Mouse (Mus musculus) cerebellum, adult (tissue): ENCODE measurements around the gene Amn.
A peak's percentile ranks its signal among the peaks of the same experiment; 100 is the strongest.

Experiments used
- ATAC-seq: cut with Nextera tagmentation; 2 replicates; pipeline ENCODE4 v1.9.2; 2017; ENCODE audit warnings: mild to moderate bottlenecking, moderate library complexity, mixed read lengths; ENCODE audit not compliant: insufficient number of reproducible peaks, low FRiP score, low TSS enrichment

Amn gene

DNA sequence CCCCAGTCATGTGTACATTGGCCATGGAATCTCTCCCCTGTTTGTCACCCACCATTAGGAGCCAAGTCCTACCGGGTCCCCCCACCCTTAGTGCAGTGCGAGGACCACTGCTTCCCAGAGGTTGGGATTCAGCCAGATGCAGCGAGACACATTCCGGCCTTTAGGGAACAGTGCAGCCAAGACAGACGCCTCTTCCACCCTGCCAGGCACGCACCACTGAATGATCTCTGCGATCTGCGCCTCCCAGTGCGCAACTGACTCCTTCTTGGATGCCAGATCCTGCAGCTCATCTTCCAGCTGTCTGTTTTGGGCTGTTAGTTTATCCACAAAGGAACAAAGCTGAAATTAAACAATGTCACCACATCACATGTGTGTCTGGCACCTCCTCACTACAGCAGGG is 46.8 kb downstream of the Amn start:
- ATAC-seq = no peak

DNA sequence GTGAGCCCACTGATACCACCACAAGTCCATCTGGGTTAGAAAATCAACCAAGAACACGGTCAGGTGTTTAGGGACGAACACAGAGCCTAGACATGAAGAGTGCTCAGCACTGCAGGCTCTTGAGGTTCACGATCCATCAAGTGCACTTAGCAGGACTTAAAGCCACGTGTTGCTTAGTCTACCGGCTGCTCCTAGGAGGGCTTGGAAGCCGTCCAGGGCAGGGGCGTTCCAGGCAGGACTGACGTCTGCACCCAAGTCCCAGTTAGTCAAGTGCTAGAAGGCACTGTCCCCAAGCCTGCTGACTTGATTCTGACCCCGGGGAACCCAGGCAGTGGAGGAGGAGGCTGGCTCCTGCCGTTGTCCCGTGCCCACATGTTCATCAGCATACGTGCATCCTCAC is 49.7 kb downstream of the Amn start:
- ATAC-seq = no peak

DNA sequence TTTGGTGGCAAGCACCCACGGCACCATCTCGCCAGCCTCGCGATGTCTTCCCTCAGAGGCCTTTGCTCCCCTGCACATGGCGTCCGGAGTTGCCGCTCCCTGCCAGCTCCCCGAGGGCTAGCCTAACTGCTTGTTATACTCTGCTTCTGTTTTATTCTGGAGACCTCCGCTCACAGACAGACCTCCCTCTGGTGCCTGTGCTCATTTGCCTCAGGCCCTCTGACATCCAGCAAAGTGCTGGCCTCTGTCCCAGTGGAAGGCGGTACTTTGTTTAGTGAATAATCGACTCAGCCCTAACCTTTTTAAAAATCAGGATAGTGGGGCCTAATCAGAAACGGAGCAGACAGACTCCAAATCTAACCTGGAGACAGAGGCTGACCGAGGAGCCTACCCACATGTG is 50.9 kb downstream of the Amn start:
- no peak for ATAC-seq

DNA sequence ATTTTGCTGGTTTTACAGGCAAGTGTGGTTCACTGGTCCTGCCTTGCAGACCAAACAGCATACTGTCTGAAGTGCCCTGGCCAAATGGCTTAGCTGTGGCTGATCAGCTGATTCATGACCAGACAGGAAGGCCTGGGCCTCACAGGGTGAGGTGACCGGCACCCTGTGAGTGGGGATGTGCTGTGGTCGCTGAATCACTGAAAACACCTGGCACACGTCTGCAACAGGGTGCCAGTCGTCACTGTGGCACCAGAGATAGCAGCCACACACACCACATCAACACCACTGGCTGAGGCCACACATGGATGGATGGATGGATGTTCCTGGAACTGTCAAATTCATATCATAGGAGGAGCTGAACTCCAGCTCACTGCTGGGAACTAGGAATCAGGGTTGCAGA is 52.5 kb downstream of the Amn start:
- no peak for ATAC-seq

DNA sequence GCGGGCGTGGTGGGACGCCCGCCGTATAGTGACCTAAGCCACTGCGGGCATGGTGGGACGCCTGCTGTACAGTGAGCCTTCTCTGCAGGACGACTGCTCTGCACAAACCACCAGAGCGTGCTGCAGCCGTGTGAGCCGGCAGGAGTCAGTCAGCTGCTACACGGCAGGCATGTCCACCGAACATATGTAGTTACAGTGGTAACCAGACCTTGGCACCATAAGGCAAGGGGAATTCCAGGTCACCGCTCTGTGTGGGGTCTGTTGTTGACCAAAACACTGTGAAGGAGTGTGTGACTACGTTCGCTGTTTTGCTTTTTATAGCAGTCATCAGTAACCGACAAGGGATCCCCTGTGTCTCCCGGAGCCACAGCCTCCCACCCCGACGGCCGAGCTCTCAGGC is 53.6 kb downstream of the Amn start:
- peak; percentile 61; the same call in 1 of the 2 replicates for ATAC-seq

DNA sequence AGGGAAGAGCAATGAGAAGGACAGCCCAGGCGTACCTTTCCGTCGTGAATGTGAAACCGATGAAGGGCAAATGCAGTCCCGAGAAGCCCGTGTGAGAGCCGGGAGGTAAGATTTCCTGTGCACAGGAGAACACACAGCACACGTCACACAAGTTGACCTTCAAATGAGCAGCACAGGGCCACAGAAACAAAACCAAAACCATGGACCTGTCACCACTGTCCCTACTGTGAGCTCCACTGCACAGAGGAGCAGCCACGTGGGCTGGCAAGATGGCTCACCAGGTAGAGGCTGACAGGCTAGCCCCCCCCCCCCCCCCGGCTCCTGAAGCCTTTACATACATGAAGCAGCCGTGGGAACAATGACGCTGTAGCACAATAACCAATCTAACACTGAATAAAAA is 54.1 kb downstream of the Amn start:
- ATAC-seq = 0 out of 2 replicates have a peak, but pooled peaks have one; percentile 26

DNA sequence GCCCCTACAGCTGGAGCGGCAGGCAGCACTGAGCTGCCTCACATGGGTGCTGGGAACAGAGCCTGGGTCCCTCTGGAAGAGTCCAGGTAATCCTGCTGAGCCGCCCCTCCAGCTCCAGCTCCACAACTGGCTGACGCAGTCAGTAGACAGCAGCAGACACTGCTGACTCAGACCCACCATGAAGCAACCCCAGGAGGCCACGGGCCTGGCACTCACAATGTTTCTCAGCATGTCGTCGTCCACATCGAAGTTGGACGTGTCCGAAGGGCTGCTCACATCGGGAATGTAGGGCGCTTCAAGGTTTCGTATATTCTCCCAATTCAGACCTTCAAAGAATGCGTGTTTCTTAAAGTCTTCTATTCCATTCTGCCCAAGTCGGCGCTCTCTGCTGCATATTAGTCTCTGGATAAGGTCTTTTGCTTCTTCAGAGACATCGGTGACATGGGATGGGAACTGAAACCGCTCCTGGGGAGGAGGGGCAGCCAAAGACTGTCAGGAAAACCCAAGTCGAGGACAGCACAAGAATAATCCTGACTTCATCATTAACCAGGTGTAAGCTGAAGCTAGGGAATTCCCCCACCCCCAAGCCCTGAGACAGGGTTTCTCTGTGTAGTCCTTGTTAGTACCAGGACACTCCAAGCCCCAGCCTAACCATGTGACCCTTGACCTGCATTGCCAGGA is 55.0 kb downstream of the Amn start:
- no peak for ATAC-seq
